Mouse (Mus musculus) heart, embryonic 11.5 days (tissue): Measurements from ENCODE around the gene Kpna2. TPM values are rescaled to one million over a fixed set of nuclear protein-coding genes. Genes with fewer than 3 reads are reported as not detected.
"Not testable (repeated sequence)": the region's sequence is repeated elsewhere in the genome, so short reads cannot be mapped to it uniquely, and the experiment has no call there.

ENCODE experiments used
- ATAC-seq: fragments of 200-750 bp; cut with Nextera tagmentation; replicated peaks from 2 replicates; pipeline ENCODE4 v1.8.0; 2017; ENCODE audit warnings: moderate library complexity; ENCODE audit not compliant: insufficient number of reproducible peaks, low FRiP score, low TSS enrichment
- H3K27ac ChIP-seq: fragments of 300-500 bp; sonication (generic); 2 replicates; pipeline ENCODE4 v1.5.1; 2014; ENCODE audit warnings: mild to moderate bottlenecking, low read depth, low read length
- H3K27me3 ChIP-seq: fragments of 300-500 bp; sonication (generic); 2 replicates; pipeline ENCODE4 v1.6.1; 2014; ENCODE audit warnings: mild to moderate bottlenecking, low read length, mixed read lengths; ENCODE audit not compliant: control insufficient read depth, insufficient read depth
- H3K36me3 ChIP-seq: fragments of 300-500 bp; sonication (generic); 2 replicates; pipeline ENCODE4 v1.6.1; 2014; ENCODE audit warnings: mild to moderate bottlenecking, low read length, moderate library complexity, mixed read lengths; ENCODE audit not compliant: control insufficient read depth, insufficient read depth
- H3K4me1 ChIP-seq: fragments of 300-500 bp; sonication (generic); 2 replicates; pipeline ENCODE4 v1.6.1; 2014; ENCODE audit warnings: low read length; ENCODE audit not compliant: control insufficient read depth, insufficient read depth
- H3K4me2 ChIP-seq: fragments of 300-500 bp; sonication (generic); 2 replicates; pipeline ENCODE4 v1.6.1; 2014; ENCODE audit warnings: mild to moderate bottlenecking, moderate library complexity
- H3K4me3 ChIP-seq: fragments of 300-500 bp; sonication (generic); 2 replicates; pipeline ENCODE4 v1.5.1; 2014; ENCODE audit warnings: low read depth, low read length
- H3K9ac ChIP-seq: fragments of 300-500 bp; sonication (generic); 2 replicates; pipeline ENCODE4 v1.6.1; 2014; ENCODE audit warnings: mild to moderate bottlenecking, low read depth, low read length, moderate library complexity
- H3K9me3 ChIP-seq: fragments of 300-500 bp; sonication (generic); replicated peaks from 2 replicates; pipeline ENCODE4 v1.6.1; 2016; ENCODE audit warnings: low read length; ENCODE audit not compliant: control insufficient read depth
- WGBS: fragments of 180-500 bp; shearing (Covaris S2); extraction: QIAGEN DNeasy Blood & Tissue Kit; methylation state at CpG from one replicate; pipeline ENCODE4 v1.1.7; 2014; ENCODE audit not compliant: insufficient replicate concordance; 5-methylcytosine and 5-hydroxymethylcytosine counted together
- polyA plus RNA-seq: library from polyadenylated mRNA; unstranded; fragments of >200 nt; fragmentation: Nextera tagmentation; extraction: Ambion mirVana; gene quantifications from 2 replicates; pipeline ENCODE4 v1.2.1, GENCODE M21; 2014

The Kpna2 gene
- polyA plus RNA-seq, 1 experiment from 2014 or later: 342 TPM

DNA sequence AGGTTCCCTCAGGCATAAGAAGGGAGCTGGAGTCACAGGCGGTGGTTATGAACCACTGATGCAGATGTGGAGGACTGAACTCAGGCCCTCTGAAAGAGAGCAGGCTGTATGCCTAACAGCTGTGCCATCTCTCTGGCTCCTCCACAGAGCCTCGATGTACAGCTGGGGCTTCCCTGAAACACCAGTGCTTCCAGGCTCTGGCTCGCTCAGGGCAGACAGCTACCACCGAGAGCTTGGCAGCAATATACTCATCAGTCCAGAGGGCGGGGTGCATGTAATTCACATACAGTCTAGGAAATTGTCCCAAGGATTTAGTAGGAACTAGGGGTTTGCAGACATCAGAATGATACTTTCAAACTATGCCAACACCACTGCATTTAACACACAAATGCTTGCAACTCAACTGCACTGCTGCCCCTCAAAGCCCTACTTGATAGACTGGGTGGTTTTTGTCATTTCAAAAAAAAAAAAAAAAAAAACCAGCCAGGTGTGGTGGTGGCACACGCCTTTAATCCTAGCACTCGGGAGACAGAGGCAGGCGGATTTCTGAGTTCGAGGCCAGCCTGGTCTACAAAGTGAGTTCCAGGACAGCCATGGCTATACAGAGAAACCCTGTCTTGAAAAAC lies 13.2 kb downstream of the Kpna2 start:
- not testable (repeated sequence) for H3K9ac ChIP-seq, ATAC-seq
- WGBS: 87% methylated on average over 9 of the region's 9 CpGs

DNA sequence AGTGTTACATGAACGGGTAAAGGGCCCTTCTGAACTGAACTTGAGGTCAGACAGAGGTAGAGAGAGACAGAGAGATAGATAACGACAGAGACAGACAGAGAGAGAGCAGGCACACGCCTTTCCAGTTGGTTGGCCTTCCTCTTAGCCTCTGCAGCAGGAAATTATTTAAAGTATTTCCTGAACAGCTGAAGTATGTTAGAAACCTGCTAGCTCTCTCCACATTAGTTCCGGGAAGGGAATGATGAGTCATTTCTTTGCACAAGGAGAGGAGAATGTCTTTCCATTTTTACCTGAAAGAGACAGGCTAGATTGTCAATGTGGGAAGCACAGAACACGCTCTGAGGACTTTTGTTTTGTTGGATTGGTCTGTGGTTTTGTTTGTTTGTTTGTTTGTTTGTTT lies 17.0 kb downstream of the Kpna2 start:
- 30% methylated on average over 5 of the region's 5 CpGs for WGBS
- Histone ChIP-seq H3K4me3 (no peak overlapping the region), H3K4me2 (no peak overlapping the region), H3K36me3 (peaks cover 8% of the 10 kb centered on the region), H3K27ac (no peak overlapping the region), H3K27me3 (no peaks in the 10 kb centered on the region), H3K9ac (no peak overlapping the region), H3K4me1 (no peaks in the 10 kb centered on the region), H3K9me3 (no peaks in the 10 kb centered on the region)
- no peak for ATAC-seq

More for the DNA sequence above, 13.2 kb downstream of the Kpna2 start:
- not testable (repeated sequence) for H3K27ac ChIP-seq, H3K9me3 ChIP-seq, H3K4me2 ChIP-seq, H3K27me3 ChIP-seq, H3K4me1 ChIP-seq, H3K4me3 ChIP-seq
- peaks cover 34% of the 10 kb centered on the region for H3K36me3 ChIP-seq

DNA sequence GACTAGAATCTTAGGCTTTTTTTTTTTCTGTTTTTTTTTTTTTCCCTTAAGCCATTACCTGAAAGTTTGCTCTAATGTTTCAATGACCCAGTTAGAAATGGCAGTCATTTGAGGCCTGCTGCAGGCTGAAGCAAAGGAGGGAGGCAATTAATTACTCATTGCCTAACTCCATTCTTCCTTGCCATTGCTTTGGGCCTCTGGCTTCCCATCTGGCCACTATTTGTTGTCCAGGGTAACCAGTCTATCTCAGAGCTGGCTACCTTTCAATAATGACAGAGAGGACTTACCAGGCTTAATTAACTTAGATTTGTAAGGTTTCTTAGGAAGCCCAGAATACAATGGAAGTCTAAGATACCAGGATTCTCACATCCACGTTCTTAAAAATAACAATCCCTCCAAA lies 17.6 kb downstream of the Kpna2 start:
- Histone ChIP-seq H3K4me2 (no peak overlapping the region), H3K9ac (no peak overlapping the region), H3K4me3 (no peak overlapping the region), H3K27me3 (no peaks in the 10 kb centered on the region), H3K9me3 (no peaks in the 10 kb centered on the region), H3K36me3 (peaks cover 2% of the 10 kb centered on the region; the same call in 1 of the 2 replicates), H3K4me1 (no peaks in the 10 kb centered on the region), H3K27ac (no peak overlapping the region)
- no peak for ATAC-seq
- WGBS: 59% methylated on average over 1 of the region's 1 CpGs

DNA sequence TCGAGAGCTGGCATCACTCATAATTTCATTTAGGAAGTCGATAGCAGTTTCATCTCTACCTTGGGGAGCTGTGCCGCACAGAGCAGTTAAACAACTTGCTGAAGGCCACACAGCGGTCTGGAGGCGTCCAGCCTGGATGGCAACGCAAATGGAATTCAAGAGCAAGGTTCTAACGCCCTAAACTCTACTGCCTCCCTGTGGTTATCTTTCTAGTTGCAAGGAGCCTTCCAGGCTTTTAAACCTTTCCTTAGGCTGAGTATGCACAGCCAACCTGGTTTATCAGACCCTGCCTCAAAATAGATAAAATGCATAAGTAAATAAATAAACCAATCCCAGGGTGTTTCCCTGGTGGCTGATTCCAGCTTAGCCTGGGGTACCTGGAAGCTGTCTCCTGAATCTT lies 18.9 kb downstream of the Kpna2 start:
- H3K36me3 ChIP-seq: no peaks in the 10 kb centered on the region
- no peak overlapping the region for H3K9ac ChIP-seq
- no peak overlapping the region for H3K4me2 ChIP-seq
- H3K9me3 ChIP-seq: no peaks in the 10 kb centered on the region
- H3K27ac ChIP-seq: no peak overlapping the region
- H3K27me3 ChIP-seq: no peaks in the 10 kb centered on the region
- no peak for ATAC-seq
- H3K4me1 ChIP-seq: no peaks in the 10 kb centered on the region
- 20% methylated on average over 7 of the region's 7 CpGs for WGBS
- H3K4me3 ChIP-seq: no peak overlapping the region

DNA sequence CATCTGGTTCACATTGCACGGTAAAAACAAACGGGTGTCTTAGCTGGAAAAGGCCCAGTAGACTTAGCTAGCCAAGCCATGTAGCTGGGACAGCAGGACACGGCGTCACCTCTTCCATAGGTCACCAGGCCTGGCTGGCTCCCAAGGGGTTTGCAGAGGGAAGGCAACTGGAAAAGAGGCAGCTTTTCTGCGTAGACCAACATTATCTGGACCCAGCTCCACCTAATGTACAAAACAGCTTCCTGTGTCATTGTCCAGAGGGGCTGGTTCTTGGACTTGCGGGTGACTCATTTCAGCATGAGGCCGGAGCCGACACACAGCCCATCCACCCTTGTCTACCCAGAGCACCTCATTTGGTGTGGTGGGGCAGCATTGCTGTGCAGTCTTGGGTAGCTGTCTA lies 23.1 kb downstream of the Kpna2 start:
- H3K27me3 ChIP-seq: no peaks in the 10 kb centered on the region
- no peak overlapping the region for H3K9ac ChIP-seq
- ATAC-seq: no peak

DNA sequence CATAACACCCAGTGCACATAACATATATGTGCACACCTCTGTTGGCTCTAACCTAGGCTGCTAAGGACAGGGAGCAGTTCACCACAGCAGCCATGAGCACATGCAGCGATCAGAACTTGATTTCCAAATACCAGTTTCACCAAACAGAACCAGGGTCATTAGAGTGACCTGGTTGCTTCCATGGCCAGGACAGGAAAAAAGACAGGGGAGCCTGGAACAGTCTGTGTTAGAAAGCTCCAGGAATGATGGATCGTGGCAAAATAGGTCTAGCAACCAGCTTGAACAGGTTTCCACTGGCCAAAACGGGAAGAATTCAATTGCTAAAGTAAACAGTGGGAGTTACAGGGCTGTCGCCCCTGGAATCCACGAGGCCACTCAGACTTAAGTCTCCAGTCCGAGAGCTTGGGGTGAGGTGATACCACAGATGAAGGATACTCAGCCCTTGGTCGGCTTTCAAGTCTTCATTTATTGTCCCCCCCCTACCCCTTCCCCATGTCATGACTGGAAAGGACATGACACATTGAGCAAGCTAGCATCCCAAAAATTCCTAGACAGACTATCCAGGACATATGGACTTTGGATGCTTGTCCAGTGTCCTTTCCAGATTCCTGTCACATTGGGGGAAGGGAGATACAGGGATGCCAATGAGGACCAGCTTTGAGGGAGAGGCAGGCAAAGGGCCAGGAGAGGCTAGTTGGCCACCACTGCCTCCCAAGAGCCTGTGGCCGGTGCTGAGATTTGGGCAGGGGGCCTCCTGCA lies 23.7 kb downstream of the Kpna2 start:
- no peak for ATAC-seq

More for the DNA sequence above, 23.1 kb downstream of the Kpna2 start:
- Histone ChIP-seq H3K4me3 (no peak overlapping the region), H3K4me2 (no peak overlapping the region), H3K4me1 (no peaks in the 10 kb centered on the region), H3K27ac (no peak overlapping the region), H3K36me3 (no peaks in the 10 kb centered on the region), H3K9me3 (no peaks in the 10 kb centered on the region)
- WGBS: 83% methylated on average over 8 of the region's 8 CpGs

DNA sequence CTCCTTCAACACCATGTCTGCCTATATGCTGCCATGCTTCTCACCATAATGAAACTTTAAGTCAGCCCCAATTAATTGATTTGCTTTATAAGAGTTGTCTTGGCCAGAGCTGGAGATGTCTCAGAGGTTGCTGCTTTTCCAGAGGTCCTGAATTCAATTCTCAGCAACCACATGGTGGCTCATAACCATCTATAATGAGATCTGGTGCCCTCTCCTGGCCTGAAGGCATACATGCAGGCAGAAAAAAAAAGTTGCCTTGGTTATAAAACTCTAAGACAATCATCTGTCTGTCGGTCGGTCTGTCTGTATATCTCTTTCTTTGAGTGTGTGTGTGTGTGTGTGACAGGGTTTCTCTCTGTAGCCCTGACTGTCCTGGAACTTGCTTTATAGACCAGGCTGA lies 24.9 kb downstream of the Kpna2 start:
- no peaks in the 10 kb centered on the region for H3K27me3 ChIP-seq
- WGBS: 91% methylated on average over 2 of the region's 2 CpGs
- no peak overlapping the region for H3K4me2 ChIP-seq
- H3K9me3 ChIP-seq: no peaks in the 10 kb centered on the region
- no peaks in the 10 kb centered on the region for H3K4me1 ChIP-seq
- H3K36me3 ChIP-seq: no peaks in the 10 kb centered on the region
- H3K27ac ChIP-seq: no peak overlapping the region
- H3K4me3 ChIP-seq: no peak overlapping the region
- ATAC-seq: no peak
- H3K9ac ChIP-seq: no peak overlapping the region

More for the DNA sequence above, 23.7 kb downstream of the Kpna2 start:
- WGBS: 66% methylated on average over 8 of the region's 8 CpGs
- Histone ChIP-seq H3K4me3 (no peak overlapping the region), H3K27me3 (no peaks in the 10 kb centered on the region), H3K27ac (no peak overlapping the region), H3K9me3 (no peaks in the 10 kb centered on the region), H3K4me2 (no peak overlapping the region), H3K4me1 (no peaks in the 10 kb centered on the region), H3K36me3 (no peaks in the 10 kb centered on the region), H3K9ac (no peak overlapping the region)

DNA sequence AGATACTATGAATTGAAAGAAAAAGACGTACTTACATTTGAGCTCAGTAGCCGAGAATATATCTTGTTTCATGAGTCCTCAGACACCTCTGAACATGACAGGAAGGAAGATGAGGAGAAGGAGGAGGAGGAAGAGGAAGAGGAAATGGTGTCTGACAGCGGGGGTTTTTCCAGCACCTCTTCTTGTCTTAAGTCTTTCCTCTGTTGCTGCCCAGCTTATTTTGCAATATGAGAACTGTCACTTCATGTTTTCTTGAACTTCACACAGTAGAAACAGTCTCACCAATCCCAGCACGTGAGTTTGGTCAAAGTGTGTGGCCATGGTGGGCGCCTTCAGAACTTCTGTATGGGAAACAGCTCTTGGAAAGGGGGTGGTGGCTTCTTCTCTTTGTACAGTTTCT lies 26.3 kb downstream of the Kpna2 start:
- no peak for ATAC-seq
- Histone ChIP-seq H3K4me2 (no peak overlapping the region), H3K4me1 (no peaks in the 10 kb centered on the region), H3K4me3 (no peak overlapping the region), H3K27ac (no peak overlapping the region), H3K9me3 (no peaks in the 10 kb centered on the region), H3K9ac (no peak overlapping the region), H3K27me3 (no peaks in the 10 kb centered on the region), H3K36me3 (no peaks in the 10 kb centered on the region)
- 74% methylated on average over 5 of the region's 5 CpGs for WGBS

DNA sequence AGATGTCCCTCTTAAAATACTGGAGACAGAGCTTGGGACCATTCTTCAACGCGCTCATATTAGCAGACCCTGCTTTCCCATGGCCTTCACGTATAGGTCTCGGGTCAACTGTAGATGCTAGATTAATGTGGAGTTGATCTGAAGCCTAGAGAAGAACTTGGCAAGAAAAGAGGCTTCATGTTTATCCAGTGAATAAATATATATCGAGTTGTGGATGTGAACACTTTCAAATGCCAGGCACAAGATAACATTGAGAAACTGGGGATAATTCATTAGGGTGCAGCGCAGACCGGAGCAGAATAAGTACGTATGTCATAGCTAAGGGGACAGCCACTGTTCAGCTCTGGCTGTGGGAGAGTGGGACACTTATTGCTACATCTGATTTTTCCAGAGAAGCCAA lies 29.5 kb downstream of the Kpna2 start:
- ATAC-seq: no peak

More for the DNA sequence above, 29.5 kb downstream of the Kpna2 start:
- no peak overlapping the region for H3K4me3 ChIP-seq
- H3K4me2 ChIP-seq: no peak overlapping the region
- H3K9me3 ChIP-seq: no peaks in the 10 kb centered on the region
- no peaks in the 10 kb centered on the region for H3K27me3 ChIP-seq
- H3K36me3 ChIP-seq: no peaks in the 10 kb centered on the region
- H3K4me1 ChIP-seq: no peaks in the 10 kb centered on the region
- H3K9ac ChIP-seq: no peak overlapping the region
- WGBS: 91% methylated on average over 8 of the region's 8 CpGs
- H3K27ac ChIP-seq: no peak overlapping the region
